Mouse (Mus musculus) testis, postnatal 14 days (tissue): ENCODE results near the gene Letm1.
A peak's percentile ranks its signal among the peaks of the same experiment; 100 is the strongest.

Source experiments
- DNase-seq: peaks from one replicate; pipeline ENCODE4 v3.0.0; 2021; ENCODE audit warnings: low spot score

Letm1 gene

GRCm38 (mm10) chr5:33782345-33782998, at the start of gene Letm1:
TSS of gene Letm1 (minus strand) at chr5:33782817.
- peak; percentile 95 for DNase-seq

- no peak for DNase-seq
Measured at GRCm38 (mm10) chr5:33830832-33831231, 48.2 kb upstream of the Letm1 start.

GRCm38 (mm10) chr5:33829958-33830357, 47.3 kb upstream of the Letm1 start:
- DNase-seq: no peak

GRCm38 (mm10) chr5:33828107-33828506, 45.5 kb upstream of the Letm1 start:
- DNase-seq: no peak

- no peak for DNase-seq
Measured at GRCm38 (mm10) chr5:33826001-33826400, 43.4 kb upstream of the Letm1 start.

GRCm38 (mm10) chr5:33822456-33822855, 39.8 kb upstream of the Letm1 start:
- DNase-seq: no peak

- no peak for DNase-seq
Measured at GRCm38 (mm10) chr5:33821901-33822427, 39.3 kb upstream of the Letm1 start.

GRCm38 (mm10) chr5:33820733-33821621, 38.4 kb upstream of the Letm1 start:
- DNase-seq: peak; percentile 80

- peak; percentile 87 for DNase-seq
Measured at GRCm38 (mm10) chr5:33819876-33820732, 37.5 kb upstream of the Letm1 start, which contains the start of gene Nsd2. TSS of gene Nsd2 (plus strand) at chr5:33820725.

- peak; percentile 33 for DNase-seq
Measured at GRCm38 (mm10) chr5:33819141-33819875, 36.7 kb upstream of the Letm1 start.

GRCm38 (mm10) chr5:33818104-33818503, 35.5 kb upstream of the Letm1 start:
- no peak for DNase-seq

- no peak for DNase-seq
Measured at GRCm38 (mm10) chr5:33816008-33816725, 33.5 kb upstream of the Letm1 start.

- no peak for DNase-seq
Measured at GRCm38 (mm10) chr5:33811519-33811918, 28.9 kb upstream of the Letm1 start.

- DNase-seq: no peak
Measured at GRCm38 (mm10) chr5:33803337-33803736, 20.7 kb upstream of the Letm1 start.

GRCm38 (mm10) chr5:33791912-33792643, 9.5 kb upstream of the Letm1 start:
- no peak for DNase-seq

- no peak for DNase-seq
Measured at GRCm38 (mm10) chr5:33782999-33783390, 378 bp upstream of the Letm1 start.

- DNase-seq: no peak
Measured at GRCm38 (mm10) chr5:33781964-33782344, 663 bp downstream of the Letm1 start.

- DNase-seq: no peak
Measured at GRCm38 (mm10) chr5:33777195-33777594, 5.4 kb downstream of the Letm1 start.

- no peak for DNase-seq
Measured at GRCm38 (mm10) chr5:33743481-33743880, 39.1 kb downstream of the Letm1 start.

GRCm38 (mm10) chr5:33740548-33740947, 42.1 kb downstream of the Letm1 start:
- DNase-seq: no peak
